In the genomic region with DNA sequence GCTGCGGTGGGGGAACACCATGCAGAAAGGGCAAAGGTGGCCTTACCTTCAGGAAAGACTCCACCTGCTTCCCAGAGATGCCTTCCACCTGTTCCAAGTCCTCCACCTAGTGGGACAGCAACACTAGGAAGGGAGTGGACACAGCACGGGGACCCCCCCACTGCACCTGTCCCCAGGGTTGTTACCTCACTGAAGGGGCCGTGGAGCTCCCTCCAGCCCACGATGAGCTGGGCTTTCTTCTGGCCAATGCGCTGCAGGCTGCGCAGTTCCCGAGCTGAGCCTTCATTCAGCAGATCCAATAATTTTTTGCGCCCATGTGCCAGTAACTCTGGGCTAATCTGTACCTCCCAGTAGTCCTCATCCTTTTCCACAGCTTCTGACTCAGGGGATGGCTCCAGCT, we compare ENCODE assay signal across 8 mouse cellular contexts. TPM values are rescaled to one million over a fixed set of nuclear protein-coding genes. Genes with fewer than 3 reads are reported as not detected.
A peak's percentile ranks its signal among the peaks of the same experiment; 100 is the strongest.
DNase-seq lines count a peak whose midpoint lies in the region; ATAC-seq and TF ChIP-seq lines count a peak whose summit lies in the region.

No protein-coding gene starts in this region.

- H3K36me3 ChIP-seq in heart, embryonic 14.5 days (ENCODE audit: control insufficient read depth, insufficient read depth, low read length) = peaks cover 73% of the 10 kb centered on the region
- H3K36me3 ChIP-seq in G1E (replicated peaks) (peaks cover 82% of the 10 kb centered on the region), macrophage (ENCODE audit: inconsistent target) (no peaks in the 10 kb centered on the region)
- H3K36me3 ChIP-seq in forebrain, embryonic 15.5 days = peaks cover 16% of the 10 kb centered on the region

- H3K79me2 ChIP-seq in macrophage (ENCODE audit: inconsistent target) = peaks cover 22% of the 10 kb centered on the region

- H3K9ac ChIP-seq in heart, embryonic 14.5 days (ENCODE audit: low read length) = peak overlapping the region; percentile 99
- peak overlapping the region; percentile 57 for H3K9ac ChIP-seq in forebrain, embryonic 15.5 days (replicated peaks)

- no peak for TF ChIP-seq CTCF in G1E (IDR thresholded peaks at IDR 0.05; ENCODE audit: low read depth, low read length)

- intact Hi-C loops in gastrocnemius, postnatal 36 days (cut with DNase I) = no loop called here

- H3K9me3 ChIP-seq in heart, embryonic 14.5 days (ENCODE audit: control insufficient read depth, low read length) = no peaks in the 10 kb centered on the region
- H3K9me3 ChIP-seq in G1E (replicated peaks) = no peaks in the 10 kb centered on the region
- no peaks in the 10 kb centered on the region for H3K9me3 ChIP-seq in forebrain, embryonic 15.5 days

- peak overlapping the region; percentile 46 to 98 for H3K4me3 ChIP-seq in heart, embryonic 14.5 days (ENCODE audit: control insufficient read depth in 1 of 2, insufficient read depth in 1 of 2, low read depth in 1 of 2, low read length in 2 of 2)
- H3K4me3 ChIP-seq in G1E (ENCODE audit: low read depth, low read length) (peak overlapping the region; percentile 77), macrophage (ENCODE audit: inconsistent target) (peak overlapping the region; percentile 44)
- peak overlapping the region; percentile 96 for H3K4me3 ChIP-seq in forebrain, embryonic 15.5 days

- peaks cover 19 to 28% of the 10 kb centered on the region in 2 experiments for H3K4me1 ChIP-seq in heart, embryonic 14.5 days (ENCODE audit: control insufficient read depth in 2 of 2, insufficient read depth in 2 of 2, low read length in 2 of 2)
- peaks cover 74% of the 10 kb centered on the region for H3K4me1 ChIP-seq in G1E (ENCODE audit: insufficient read depth, low read depth, low read length)
- peaks cover 31% of the 10 kb centered on the region for H3K4me1 ChIP-seq in forebrain, embryonic 15.5 days

- no peaks in the 10 kb centered on the region for H3K27me3 ChIP-seq in heart, embryonic 14.5 days (ENCODE audit: control insufficient read depth, insufficient read depth, low read length)
- H3K27me3 ChIP-seq in G1E (ENCODE audit: insufficient read depth, low read length) = no peaks in the 10 kb centered on the region
- no peaks in the 10 kb centered on the region for H3K27me3 ChIP-seq in forebrain, embryonic 15.5 days

- H3K27ac ChIP-seq in heart, embryonic 14.5 days (replicated peaks in 1 of 2; ENCODE audit: control insufficient read depth in 1 of 2, insufficient read depth in 1 of 2, low read depth in 2 of 2, low read length in 2 of 2) = peak overlapping the region; percentile 92 to 100
- H3K27ac ChIP-seq in forebrain, embryonic 15.5 days (replicated peaks) = peak overlapping the region; percentile 99
- H3K27ac ChIP-seq in macrophage = peak overlapping the region; percentile 84

- 72% methylated on average over 8 of the region's 8 CpGs for WGBS in heart, embryonic 14.5 days
- 55% methylated on average over 8 of the region's 8 CpGs for WGBS in forebrain, embryonic 15.5 days
- WGBS in macrophage (ENCODE audit: missing documents) = 49% methylated on average over 8 of the region's 8 CpGs

- DNase-seq in heart, adult 8-10 months (ENCODE audit: low spot score) = no peak
- no peak for DNase-seq in G1E (ENCODE audit: low spot score)
- DNase-seq in gastrocnemius, postnatal 36 days = no peak
- DNase-seq in urinary bladder, postnatal 25 days (ENCODE audit: low spot score) = no peak

- no peak for ATAC-seq in heart, embryonic 14.5 days (ENCODE audit: insufficient number of reproducible peaks, insufficient read depth, low FRiP score, low read depth)
- no peak for ATAC-seq in G1E (ENCODE audit: extremely low read depth, insufficient number of reproducible peaks, low FRiP score, poor library complexity, severe bottlenecking)
- ATAC-seq in forebrain, embryonic 15.5 days (replicated peaks) = peak; percentile 12; the same call in 1 of the 2 replicates
- ATAC-seq in activated CD4-positive, CD25-positive, alpha-beta regulatory T cell, adult 4 months = no peak

- peak overlapping the region; percentile 96 for H3K4me2 ChIP-seq in heart, embryonic 14.5 days (ENCODE audit: low read length)
- H3K4me2 ChIP-seq in forebrain, embryonic 15.5 days (replicated peaks) = peak overlapping the region; percentile 61

RNA-seq across cellular contexts. Expression of a gene that starts 1.0 kb away (rescaled TPM):
- 37.6 and 44.7 TPM in 2 replicates for polyA plus RNA-seq in heart, embryonic 14.5 days (2014; fragmentation: Nextera tagmentation; extraction: Ambion mirVana)
- 10 to 100 TPM; 48.5 to 55.9 (median 54.8) TPM for total RNA-seq in heart, adult 8-10 months (2022)
- 122 and 130 TPM in 2 replicates for total RNA-seq in G1E (2014; fragmentation: Nextera tagmentation)
- 81.3 and 113 TPM in 2 replicates for total RNA-seq in G1E (2017)
- polyA plus RNA-seq in G1E (2012) = 641 and 824 TPM in 2 replicates
- polyA plus RNA-seq in forebrain, embryonic 15.5 days (2015; fragmentation: Nextera tagmentation; extraction: Ambion mirVana) = 79.3 and 84.0 TPM in 2 replicates
- total RNA-seq in macrophage (2018; cell fraction: chromatin; rRNA removed) = 100 to 1,000 TPM in 14 of 26 experiments, 10 to 100 TPM in 12; 28.6 to 228 (median 101) TPM
- 10 to 100 TPM; 29.3 to 99.4 (median 59.6) TPM for total RNA-seq in macrophage (2018; cell fraction: cytosol; rRNA removed)
- 100 to 1,000 TPM in 11 of 26 experiments, 10 to 100 TPM in 15; 35.2 to 181 (median 89.7) TPM for total RNA-seq in macrophage (2018; cell fraction: nucleus; rRNA removed)
- 58.9 to 102 TPM (median 70.2 TPM) in 3 replicates for polyA plus RNA-seq in macrophage (2018)
- total RNA-seq in gastrocnemius, postnatal 36 days (2021) = 10 to 100 TPM; 69.8 to 76.4 TPM
- polyA plus RNA-seq in activated CD4-positive, CD25-positive, alpha-beta regulatory T cell, adult 4 months (2017; shearing (Covaris generic)) = 10 to 100 TPM; 19.0 to 19.1 TPM

RNA-seq across cellular contexts. Expression of a gene that starts 6.9 kb away (rescaled TPM):
- polyA plus RNA-seq in heart, embryonic 14.5 days (2014; fragmentation: Nextera tagmentation; extraction: Ambion mirVana) = 2.1 and 3.2 TPM in 2 replicates
- 1 to 10 TPM in 1 of 4 experiments, under 1 TPM in 1, not detected in 2; 0.87 to 1.1 TPM for total RNA-seq in heart, adult 8-10 months (2022)
- 6.4 and 13.6 TPM in 2 replicates for total RNA-seq in G1E (2014; fragmentation: Nextera tagmentation)
- 0.35 TPM in 1 of 2 replicates, not detected in the other for total RNA-seq in G1E (2017)
- 1.5 and 2.0 TPM in 2 replicates for polyA plus RNA-seq in G1E (2012)
- polyA plus RNA-seq in forebrain, embryonic 15.5 days (2015; fragmentation: Nextera tagmentation; extraction: Ambion mirVana) = 18.0 and 19.8 TPM in 2 replicates
- 1 to 10 TPM in 3 of 26 experiments, under 1 TPM in 10, not detected in 13; 0.21 to 3.0 (median 0.60) TPM for total RNA-seq in macrophage (2018; cell fraction: chromatin; rRNA removed)
- not detected for total RNA-seq in macrophage (2018; cell fraction: cytosol; rRNA removed)
- total RNA-seq in macrophage (2018; cell fraction: nucleus; rRNA removed) = 1 to 10 TPM in 2 of 26 experiments, under 1 TPM in 9, not detected in 15; 0.30 to 1.6 (median 0.85) TPM
- not detected in 3 replicates for polyA plus RNA-seq in macrophage (2018)
- under 1 TPM; 0.20 to 0.92 TPM for total RNA-seq in gastrocnemius, postnatal 36 days (2021)
- polyA plus RNA-seq in activated CD4-positive, CD25-positive, alpha-beta regulatory T cell, adult 4 months (2017; shearing (Covaris generic)) = 1 to 10 TPM in 1 of 2 experiments, not detected in 1; 2.1 TPM

RNA-seq across cellular contexts. Expression of a gene that starts 7.0 kb away (rescaled TPM):
- polyA plus RNA-seq in heart, embryonic 14.5 days (2014; fragmentation: Nextera tagmentation; extraction: Ambion mirVana) = 41.9 and 45.0 TPM in 2 replicates
- total RNA-seq in heart, adult 8-10 months (2022) = 10 to 100 TPM; 28.1 to 33.3 (median 31.4) TPM
- total RNA-seq in G1E (2014; fragmentation: Nextera tagmentation) (21.4 and 35.9 TPM in 2 replicates), G1E (2017) (0.93 and 9.2 TPM in 2 replicates)
- polyA plus RNA-seq in G1E (2012) (128 and 159 TPM in 2 replicates), macrophage (2018) (15.3 to 31.9 TPM (median 18.2 TPM) in 3 replicates)
- polyA plus RNA-seq in forebrain, embryonic 15.5 days (2015; fragmentation: Nextera tagmentation; extraction: Ambion mirVana) = 67.9 and 75.6 TPM in 2 replicates
- 10 to 100 TPM in 15 of 26 experiments, 1 to 10 TPM in 9, under 1 TPM in 1, not detected in 1; 0.36 to 36.4 (median 12.7) TPM for total RNA-seq in macrophage (2018; cell fraction: chromatin; rRNA removed)
- total RNA-seq in macrophage (2018; cell fraction: cytosol; rRNA removed) = 10 to 100 TPM in 22 of 26 experiments, 1 to 10 TPM in 4; 1.8 to 40.9 (median 20.4) TPM
- total RNA-seq in macrophage (2018; cell fraction: nucleus; rRNA removed) = 10 to 100 TPM in 21 of 26 experiments, 1 to 10 TPM in 5; 7.5 to 42.8 (median 18.3) TPM
- total RNA-seq in gastrocnemius, postnatal 36 days (2021) = 10 to 100 TPM; 12.9 to 16.6 TPM
- polyA plus RNA-seq in activated CD4-positive, CD25-positive, alpha-beta regulatory T cell, adult 4 months (2017; shearing (Covaris generic)) = 10 to 100 TPM; 26.4 to 31.8 TPM

RNA-seq across cellular contexts. Expression of a gene that starts 10.7 kb away (rescaled TPM):
- 23.1 and 25.4 TPM in 2 replicates for polyA plus RNA-seq in heart, embryonic 14.5 days (2014; fragmentation: Nextera tagmentation; extraction: Ambion mirVana)
- 10 to 100 TPM in 2 of 4 experiments, 1 to 10 TPM in 2; 8.3 to 22.2 (median 10.5) TPM for total RNA-seq in heart, adult 8-10 months (2022)
- 36.2 and 40.1 TPM in 2 replicates for total RNA-seq in G1E (2014; fragmentation: Nextera tagmentation)
- 46.5 and 51.2 TPM in 2 replicates for total RNA-seq in G1E (2017)
- 30.4 and 56.1 TPM in 2 replicates for polyA plus RNA-seq in G1E (2012)
- 32.2 and 40.4 TPM in 2 replicates for polyA plus RNA-seq in forebrain, embryonic 15.5 days (2015; fragmentation: Nextera tagmentation; extraction: Ambion mirVana)
- 10 to 100 TPM in 4 of 26 experiments, 1 to 10 TPM in 5, not detected in 17; 2.7 to 16.1 (median 9.6) TPM for total RNA-seq in macrophage (2018; cell fraction: chromatin; rRNA removed)
- 10 to 100 TPM in 20 of 26 experiments, 1 to 10 TPM in 6; 4.4 to 37.7 (median 16.9) TPM for total RNA-seq in macrophage (2018; cell fraction: cytosol; rRNA removed)
- total RNA-seq in macrophage (2018; cell fraction: nucleus; rRNA removed) = 10 to 100 TPM in 6 of 26 experiments, 1 to 10 TPM in 7, not detected in 13; 1.5 to 20.5 (median 7.7) TPM
- polyA plus RNA-seq in macrophage (2018) = 1.1 to 15.9 TPM (median 13.4 TPM) in 3 replicates
- total RNA-seq in gastrocnemius, postnatal 36 days (2021) = 10 to 100 TPM in 1 of 2 experiments, 1 to 10 TPM in 1; 6.1 to 11.4 TPM
- polyA plus RNA-seq in activated CD4-positive, CD25-positive, alpha-beta regulatory T cell, adult 4 months (2017; shearing (Covaris generic)) = 10 to 100 TPM; 39.6 to 56.7 TPM

RNA-seq across cellular contexts. Expression of a gene that starts 11.6 kb away (rescaled TPM):
- 0.84 TPM in 1 of 2 replicates, not detected in the other for polyA plus RNA-seq in heart, embryonic 14.5 days (2014; fragmentation: Nextera tagmentation; extraction: Ambion mirVana)
- total RNA-seq in heart, adult 8-10 months (2022) = not detected
- not detected in 2 replicates for total RNA-seq in G1E (2014; fragmentation: Nextera tagmentation)
- total RNA-seq in G1E (2017) = 1.0 TPM in 1 of 2 replicates, not detected in the other
- polyA plus RNA-seq in G1E (2012) = 4.6 and 6.2 TPM in 2 replicates
- not detected in 2 replicates for polyA plus RNA-seq in forebrain, embryonic 15.5 days (2015; fragmentation: Nextera tagmentation; extraction: Ambion mirVana)
- total RNA-seq in macrophage (2018; cell fraction: chromatin; rRNA removed) = 1 to 10 TPM in 20 of 26 experiments, not detected in 6; 1.9 to 9.3 (median 4.3) TPM
- 1 to 10 TPM in 13 of 26 experiments, under 1 TPM in 7, not detected in 6; 0.32 to 3.0 (median 1.8) TPM for total RNA-seq in macrophage (2018; cell fraction: cytosol; rRNA removed)
- 10 to 100 TPM in 2 of 26 experiments, 1 to 10 TPM in 14, not detected in 10; 1.2 to 14.7 (median 3.1) TPM for total RNA-seq in macrophage (2018; cell fraction: nucleus; rRNA removed)
- polyA plus RNA-seq in macrophage (2018) = 1.4 to 5.2 TPM in 2 of 3 replicates, not detected in the other
- total RNA-seq in gastrocnemius, postnatal 36 days (2021) = not detected
- not detected for polyA plus RNA-seq in activated CD4-positive, CD25-positive, alpha-beta regulatory T cell, adult 4 months (2017; shearing (Covaris generic))

Comparison
In these comparisons a context has a peak if more than half of its experiments do, and no peak if none do; other contexts are left out.
1. H3K4me3 ChIP-seq: peak in every context shown above with its lines; median percentile 96 in forebrain, embryonic 15.5 days; 77 in G1E; 72 in heart, embryonic 14.5 days; 44 in macrophage.